Mouse (Mus musculus) erythroblast, embryonic 14.5 days (primary cell): ENCODE data around the gene Ctnnd2.

Experiments
- GATA1 ChIP-seq: IDR thresholded peaks from 2 replicates; pipeline ENCODE4 v1.6.1; 2012; ENCODE audit warnings: low read length, inconsistent platforms, mixed read lengths
- TAL1 ChIP-seq: IDR thresholded peaks from 3 replicates; pipeline ENCODE4 v1.6.1; 2012; ENCODE audit warnings: low read length, inconsistent platforms, mixed read lengths

- TF ChIP-seq GATA1 (no peak), TAL1 (no peak)
Observed at GRCm38 (mm10) chr15:30869673-30870512, 697.5 kb downstream of the Ctnnd2 start.
